Mouse (Mus musculus) lung, adult 2 months (tissue): ENCODE measurements around the gene Fgf22.

Experiments
- CTCF ChIP-seq: fragments of 200-500 bp; IDR thresholded peaks from 2 replicates; pipeline ENCODE4 v1.5.1; 2011; ENCODE audit warnings: mild to moderate bottlenecking, low read length, control low read depth; ENCODE audit not compliant: insufficient read depth
- POLR2A ChIP-seq: fragments of 200-500 bp; IDR thresholded peaks from 2 replicates; pipeline ENCODE4 v1.6.1; 2011; ENCODE audit warnings: low read depth, mild to moderate bottlenecking, control low read depth, low read length, borderline replicate concordance; ENCODE audit errors: extremely low read depth

GRCm38 (mm10) chr10:79723692-79724091 lies 31.2 kb upstream of the Fgf22 start:
- TF ChIP-seq CTCF (no peak), POLR2A (no peak)
